Mouse (Mus musculus) thymus, adult 18-20 months (tissue): Measurements from ENCODE around the gene Thop1.
"Not testable (repeated sequence)": the region's sequence is repeated elsewhere in the genome, so short reads cannot be mapped to it uniquely, and the experiment has no call there.

Experiments
- DNase-seq, 2 experiments: peaks; one replicate each; pipeline ENCODE4 v3.0.0; 2022; ENCODE audit warnings: mixed read lengths in 2 of 2

Thop1 gene

GRCm38 (mm10) chr10:81058896-81059295 lies 10.9 kb upstream of the Thop1 start:
- DNase-seq = no peak

- peak; percentile 93 to 98 for DNase-seq
Measured at GRCm38 (mm10) chr10:81059603-81060543, 10.0 kb upstream of the Thop1 start, which contains the start of gene Sgta. Gene Sgta (minus strand): TSS chr10:81060181.

DNA sequence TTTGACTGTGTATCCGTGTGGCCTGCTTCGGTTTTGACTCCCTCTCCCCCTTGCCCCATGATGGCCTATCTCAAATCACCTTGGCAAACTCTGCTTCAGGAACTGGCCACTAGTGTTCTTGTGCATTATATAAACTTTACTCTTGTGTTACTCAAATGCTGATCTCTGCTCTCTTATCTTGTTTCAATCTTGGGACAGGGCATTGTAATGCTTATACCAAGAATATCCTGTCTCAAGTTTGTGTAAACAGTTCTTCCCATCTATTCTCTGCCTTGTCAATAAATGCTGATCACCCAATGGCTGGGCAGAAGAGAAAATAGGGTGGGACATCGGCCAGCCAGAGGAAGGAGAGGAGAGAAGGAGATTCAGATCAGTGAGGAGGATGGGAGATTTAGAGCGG lies 7.1 kb upstream of the Thop1 start:
- DNase-seq = no peak

GRCm38 (mm10) chr10:81064519-81064918 lies 5.3 kb upstream of the Thop1 start:
- DNase-seq = not testable (repeated sequence)

GRCm38 (mm10) chr10:81068706-81069105 lies 1.1 kb upstream of the Thop1 start:
- no peak for DNase-seq

GRCm38 (mm10) chr10:81072290-81072689 lies 2.5 kb downstream of the Thop1 start:
- no peak for DNase-seq

- DNase-seq = no peak
Measured at GRCm38 (mm10) chr10:81073464-81073863, 3.6 kb downstream of the Thop1 start.

DNA sequence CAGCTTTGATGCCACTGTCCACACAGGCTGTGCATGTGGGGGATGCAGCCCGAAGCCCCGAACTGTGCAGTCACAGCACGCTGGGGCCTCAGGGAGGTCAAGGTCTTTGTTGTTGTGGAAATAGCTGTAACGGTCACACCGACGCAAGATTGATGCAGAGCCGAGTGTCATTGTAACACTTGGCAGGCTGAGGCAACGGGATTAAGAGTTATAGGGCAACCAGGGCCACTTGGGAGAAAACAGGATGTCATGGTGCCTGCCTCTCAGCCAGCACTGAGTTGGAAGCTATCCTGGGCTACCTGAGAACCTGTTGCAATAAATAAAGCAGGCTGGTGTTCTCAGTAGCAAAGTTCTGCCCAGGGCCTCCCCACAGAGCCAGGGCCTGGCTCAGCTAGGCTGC lies 5.9 kb downstream of the Thop1 start:
- DNase-seq = no peak

- no peak for DNase-seq
Measured at GRCm38 (mm10) chr10:81076356-81076755, 6.5 kb downstream of the Thop1 start.

GRCm38 (mm10) chr10:81077916-81078315 lies 8.1 kb downstream of the Thop1 start:
- DNase-seq = no peak

GRCm38 (mm10) chr10:81080008-81080655 lies 10.3 kb downstream of the Thop1 start:
- DNase-seq = no peak

DNA sequence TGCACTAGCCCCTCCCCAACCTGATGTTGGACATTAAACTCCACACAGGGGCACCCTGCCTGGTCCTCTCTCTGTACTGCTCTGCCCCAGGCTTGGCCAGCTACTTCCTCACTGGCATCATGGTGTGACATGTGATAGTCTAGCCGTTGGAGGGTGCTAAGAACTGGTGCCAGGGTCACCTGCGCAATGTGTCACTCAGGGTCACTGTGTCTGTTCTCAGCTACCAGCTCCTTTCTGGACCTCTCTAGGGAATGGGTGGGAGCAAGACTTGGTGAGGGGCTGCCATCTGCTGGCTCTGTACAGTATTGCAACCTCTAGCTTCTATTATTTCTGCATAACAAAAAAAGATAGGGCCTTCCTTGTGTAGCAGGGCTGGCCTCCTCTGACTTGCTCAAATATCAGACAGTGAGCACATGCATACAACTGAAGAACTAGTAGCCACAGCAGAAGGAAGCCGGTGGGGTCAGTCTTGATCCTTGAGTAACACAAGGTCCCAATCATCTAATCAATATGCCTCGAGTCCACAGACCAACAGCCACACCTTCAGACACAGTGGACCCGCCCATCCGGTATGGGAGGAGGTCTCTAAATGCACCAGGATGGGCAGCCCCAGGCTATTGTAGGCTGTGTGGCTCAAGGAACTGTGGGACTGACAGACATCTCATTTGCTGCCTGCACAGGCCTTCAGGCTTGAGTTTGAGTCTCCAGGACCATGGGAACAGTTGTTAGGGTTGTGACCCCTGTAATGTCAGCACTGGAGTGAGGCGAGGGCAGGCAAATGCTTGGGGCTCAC lies 12.5 kb downstream of the Thop1 start:
- DNase-seq = peak; percentile 30 to 37

- DNase-seq = no peak
Measured at GRCm38 (mm10) chr10:81087021-81087420, 17.2 kb downstream of the Thop1 start.

GRCm38 (mm10) chr10:81089216-81089615 lies 19.4 kb downstream of the Thop1 start:
- no peak for DNase-seq

- DNase-seq = no peak
Measured at GRCm38 (mm10) chr10:81090621-81091020, 20.8 kb downstream of the Thop1 start.

- DNase-seq = no peak
Measured at GRCm38 (mm10) chr10:81092465-81093250, 22.8 kb downstream of the Thop1 start.

GRCm38 (mm10) chr10:81094931-81095678 lies 25.3 kb downstream of the Thop1 start:
- no peak for DNase-seq

DNA sequence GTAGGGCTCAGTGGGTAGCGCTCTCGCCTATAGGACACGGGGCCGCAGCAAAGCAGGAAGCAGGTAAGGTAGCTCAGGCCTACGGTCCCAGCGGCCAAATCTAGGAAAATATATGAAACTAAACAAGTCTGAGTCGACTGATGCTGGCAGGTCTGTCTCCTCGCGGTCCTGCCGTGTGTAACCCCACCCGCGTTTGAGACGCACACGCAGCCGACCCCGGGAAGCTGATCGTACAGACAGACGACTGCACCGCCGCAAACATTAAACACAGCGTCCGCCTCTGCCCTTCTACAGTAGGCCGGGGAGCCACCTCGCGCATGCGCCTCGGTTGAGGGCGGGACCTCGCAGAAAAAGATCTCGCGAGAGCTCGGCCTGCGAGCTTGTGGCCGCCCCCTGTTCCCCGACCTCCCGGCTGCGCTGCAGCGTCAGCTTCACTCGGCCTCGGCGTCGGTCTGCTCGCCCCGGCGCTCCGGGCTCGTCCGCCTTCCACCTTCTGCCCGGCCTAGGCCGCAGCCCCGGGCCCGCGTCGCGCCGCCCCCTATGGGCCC lies 35.8 kb downstream of the Thop1 start, which contains the start of gene Map2k2:
Gene Map2k2, plus strand, starts transcription at position 351 of the 548 bp plus-strand sequence.
- DNase-seq = peak; percentile 95 to 96

DNA sequence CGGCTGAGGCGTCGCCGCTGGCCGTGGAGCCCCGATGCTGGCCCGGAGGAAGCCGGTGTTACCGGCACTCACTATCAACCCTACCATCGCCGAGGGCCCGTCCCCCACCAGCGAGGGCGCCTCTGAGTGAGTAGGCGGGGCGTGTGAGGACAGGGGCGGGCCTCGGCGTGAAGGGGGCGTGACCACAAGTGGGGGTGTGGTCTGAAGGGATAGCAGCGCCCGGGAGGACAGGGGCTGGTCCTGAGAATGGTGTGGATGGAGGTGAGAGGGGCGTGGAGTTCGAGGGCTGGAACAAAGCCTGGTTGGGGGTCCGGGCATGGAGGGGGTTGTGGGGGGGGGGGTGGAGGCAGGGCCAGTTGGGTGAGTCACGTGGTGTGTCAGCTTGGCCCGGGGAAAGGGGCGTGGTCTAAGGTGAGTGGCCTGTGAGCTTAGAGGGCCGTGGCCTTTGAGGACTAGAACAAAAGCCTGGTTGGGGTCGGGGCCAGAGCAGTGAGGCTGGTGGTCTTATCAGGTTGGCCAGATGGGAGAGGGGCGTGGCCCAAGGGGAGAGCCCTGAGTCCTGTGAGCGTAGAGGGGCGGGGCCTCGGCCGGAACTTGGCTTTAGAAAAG lies 36.4 kb downstream of the Thop1 start:
- peak; percentile 73 to 78 for DNase-seq

GRCm38 (mm10) chr10:81112946-81113345 lies 43.1 kb downstream of the Thop1 start:
- no peak for DNase-seq

DNA sequence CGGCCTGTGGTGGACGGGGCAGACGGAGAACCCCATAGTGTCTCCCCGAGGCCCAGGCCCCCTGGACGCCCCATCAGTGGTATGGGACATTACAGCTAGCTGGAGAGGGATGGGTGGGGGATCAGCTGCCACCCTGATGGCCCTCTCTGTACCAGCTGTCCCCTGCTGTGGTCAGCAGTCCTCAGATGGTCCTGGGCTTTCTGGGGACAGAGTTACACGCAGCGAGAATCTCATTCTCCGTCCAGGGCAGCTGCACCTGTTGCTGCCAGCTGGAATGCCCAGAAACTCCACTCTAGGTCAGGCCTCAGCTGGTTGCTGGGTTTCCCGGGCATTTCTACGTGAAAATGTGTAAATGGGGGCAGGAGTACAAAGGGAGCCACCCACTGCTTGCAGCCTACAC lies 49.8 kb downstream of the Thop1 start:
- no peak for DNase-seq
